Mouse (Mus musculus): ENCODE data around the gene Hoxb5.

The Hoxb5 gene

DNA sequence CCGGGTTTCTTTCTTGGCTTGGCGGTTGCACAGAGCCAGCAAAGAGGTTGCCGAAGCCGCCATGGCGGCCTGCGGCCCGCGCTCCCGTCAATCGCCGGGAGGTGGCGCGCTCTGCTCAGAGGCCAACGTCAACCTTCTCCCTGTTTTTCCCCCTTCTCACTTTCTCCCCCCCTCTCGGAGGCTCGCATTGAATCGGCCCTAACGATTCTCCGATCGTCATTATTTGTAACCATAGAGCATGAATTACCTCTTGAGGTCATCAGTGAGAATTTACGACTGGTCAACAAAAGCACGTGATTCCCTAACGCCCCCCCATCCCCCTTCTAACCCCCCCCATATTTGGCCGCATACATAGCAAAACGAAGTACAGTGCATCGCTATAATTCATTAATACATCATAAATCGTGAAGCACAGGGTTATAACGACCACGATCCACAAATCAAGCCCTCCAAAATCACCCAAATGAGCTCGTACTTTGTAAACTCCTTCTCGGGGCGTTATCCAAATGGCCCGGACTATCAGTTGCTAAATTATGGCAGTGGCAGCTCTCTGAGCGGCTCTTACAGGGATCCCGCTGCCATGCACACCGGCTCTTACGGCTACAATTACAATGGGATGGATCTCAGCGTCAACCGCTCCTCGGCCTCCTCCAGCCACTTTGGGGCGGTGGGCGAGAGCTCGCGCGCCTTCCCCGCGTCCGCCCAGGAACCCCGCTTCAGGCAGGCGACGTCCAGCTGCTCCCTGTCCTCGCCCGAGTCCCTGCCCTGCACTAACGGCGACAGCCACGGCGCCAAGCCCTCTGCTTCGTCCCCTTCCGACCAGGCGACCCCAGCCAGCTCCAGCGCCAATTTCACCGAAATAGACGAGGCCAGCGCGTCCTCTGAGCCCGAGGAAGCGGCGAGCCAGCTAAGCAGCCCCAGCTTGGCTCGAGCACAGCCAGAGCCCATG lies at the start of gene Hoxb5:
TSS of gene Hoxb5 (plus strand) at position 186 of the 949 bp plus-strand sequence.
- no peak for DNase-seq (ENCODE audit: low read depth, low spot score)

- no peak for DNase-seq (ENCODE audit: low read depth, low spot score)
These were observed 48.9 kb upstream of the Hoxb5 start for GRCm38 (mm10) chr11:96254221-96254620.

DNA sequence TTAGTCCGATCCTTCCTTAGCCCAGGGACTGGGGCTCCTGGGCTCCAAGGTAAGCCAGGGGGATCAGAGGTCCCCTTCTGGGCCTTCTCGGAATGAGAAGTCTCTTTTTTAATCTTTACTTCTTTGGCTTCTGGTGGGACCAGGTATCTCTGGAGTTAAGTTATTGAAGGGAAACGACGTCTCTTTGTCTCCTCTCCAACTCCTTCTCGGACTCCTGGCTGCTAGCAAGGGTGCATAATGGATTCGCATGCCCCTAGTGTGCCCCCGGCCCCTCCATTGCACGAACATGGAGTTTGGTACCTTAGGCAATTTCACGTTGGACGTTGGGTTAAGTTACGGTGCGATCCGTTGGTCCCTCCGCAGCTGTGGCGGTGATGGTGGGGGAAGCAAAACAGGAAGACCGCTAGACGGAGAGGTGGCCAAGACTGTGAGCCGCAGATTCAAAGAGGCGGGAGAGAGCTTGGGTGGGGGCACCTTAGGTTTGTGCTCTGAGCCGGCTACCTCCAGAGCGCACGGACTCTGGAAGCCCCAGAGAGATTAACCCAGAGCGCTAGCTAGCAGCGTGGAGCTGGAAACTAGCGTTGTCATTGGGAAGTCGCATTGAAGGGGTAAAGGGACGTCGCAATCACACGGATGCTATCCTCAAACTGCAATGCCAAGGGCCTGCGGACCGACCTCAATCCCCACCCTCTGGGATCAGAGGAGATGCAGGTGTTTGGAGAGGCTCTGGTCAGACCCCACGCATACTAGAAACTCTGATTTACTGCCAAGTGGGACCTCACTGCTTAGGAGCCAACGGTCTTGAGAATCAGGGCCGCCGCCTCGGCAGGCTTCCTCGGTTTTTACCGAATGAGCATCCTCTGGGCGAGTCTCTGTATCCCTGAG lies 47.8 kb upstream of the Hoxb5 start:
- DNase-seq (ENCODE audit: low read depth, low spot score): no peak

DNA sequence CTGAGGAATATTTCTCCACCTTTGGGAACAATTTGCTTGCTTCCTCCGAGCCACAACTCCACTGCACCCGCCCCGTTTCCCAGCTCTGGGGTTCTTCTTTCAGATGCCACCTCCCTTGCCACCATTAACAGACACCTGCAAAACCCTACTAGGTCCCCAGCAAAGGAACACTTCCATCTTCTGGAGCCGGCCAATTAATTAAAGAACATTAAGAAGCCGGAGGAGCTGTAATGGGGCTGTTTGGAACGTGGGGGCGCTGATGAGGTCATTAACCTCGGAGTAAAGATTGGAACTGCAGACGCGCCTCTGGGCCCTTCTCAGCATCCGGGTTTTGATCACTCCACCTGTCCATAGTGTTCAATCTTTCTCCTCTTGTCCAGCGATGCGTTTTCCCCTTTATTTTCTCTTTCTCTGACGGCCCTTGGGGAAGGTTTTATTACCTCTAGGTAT lies 47.1 kb upstream of the Hoxb5 start:
- no peak for DNase-seq (ENCODE audit: low read depth, low spot score)

- no peak for DNase-seq (ENCODE audit: low read depth, low spot score)
These were observed 46.0 kb upstream of the Hoxb5 start for GRCm38 (mm10) chr11:96257141-96257540.

- DNase-seq (ENCODE audit: low read depth, low spot score): no peak
These were observed 44.1 kb upstream of the Hoxb5 start for GRCm38 (mm10) chr11:96259038-96259437.

DNA sequence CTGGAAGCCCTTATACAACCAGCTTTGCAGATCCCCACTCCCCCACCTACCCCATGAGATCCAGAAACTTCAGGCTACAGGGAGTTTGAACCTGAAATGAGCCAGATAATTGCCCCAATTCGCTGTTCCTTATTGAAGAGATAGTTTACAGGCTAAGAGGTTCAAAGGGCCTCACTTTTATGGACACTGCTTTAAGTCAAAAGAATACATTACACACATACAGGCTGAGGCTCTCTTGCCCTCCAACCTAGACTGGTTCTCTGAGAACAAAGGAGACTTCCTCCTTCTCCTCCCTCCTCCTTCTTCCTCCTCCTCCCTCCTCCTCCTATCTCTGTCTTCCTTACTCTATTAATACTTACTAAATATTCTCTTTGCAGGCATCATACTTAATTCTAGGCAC lies 43.6 kb upstream of the Hoxb5 start:
- no peak for DNase-seq (ENCODE audit: low read depth, low spot score)

DNA sequence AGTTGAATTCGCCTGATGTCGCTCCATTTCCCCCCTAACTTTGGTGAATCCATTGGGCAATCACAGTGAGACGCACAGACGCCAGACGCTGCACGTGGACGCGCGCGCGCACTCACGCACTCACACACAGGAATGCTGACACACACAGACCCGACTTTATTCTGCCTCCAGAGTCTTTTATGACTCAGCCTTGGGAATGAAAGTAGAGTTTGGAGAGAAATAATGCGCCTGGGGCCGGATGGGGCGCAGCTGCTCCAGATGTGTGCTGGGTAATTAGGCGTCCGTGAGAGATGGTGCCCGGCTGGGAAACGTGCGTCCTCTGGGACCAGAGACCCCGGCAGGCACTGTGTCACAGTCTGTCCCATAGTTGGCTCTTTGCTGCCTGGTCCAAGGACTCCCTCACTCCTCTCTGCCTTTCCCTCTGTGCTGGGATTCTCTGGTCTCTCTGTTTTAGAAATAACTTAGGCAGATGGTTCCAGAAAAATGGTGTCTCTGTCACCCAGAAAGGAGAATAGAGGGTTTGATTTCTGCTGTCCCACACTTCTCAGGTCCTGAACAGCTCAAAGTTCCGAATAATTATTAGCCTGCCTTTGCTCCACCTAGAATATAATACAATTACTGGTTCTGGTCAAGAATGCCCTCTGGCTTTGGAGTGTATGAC lies 42.7 kb upstream of the Hoxb5 start:
- no peak for DNase-seq (ENCODE audit: low read depth, low spot score)

GRCm38 (mm10) chr11:96261323-96261890 lies 41.7 kb upstream of the Hoxb5 start:
- DNase-seq (ENCODE audit: low read depth, low spot score): no peak

GRCm38 (mm10) chr11:96262262-96262830 lies 40.8 kb upstream of the Hoxb5 start:
- DNase-seq (ENCODE audit: low read depth, low spot score): no peak

DNA sequence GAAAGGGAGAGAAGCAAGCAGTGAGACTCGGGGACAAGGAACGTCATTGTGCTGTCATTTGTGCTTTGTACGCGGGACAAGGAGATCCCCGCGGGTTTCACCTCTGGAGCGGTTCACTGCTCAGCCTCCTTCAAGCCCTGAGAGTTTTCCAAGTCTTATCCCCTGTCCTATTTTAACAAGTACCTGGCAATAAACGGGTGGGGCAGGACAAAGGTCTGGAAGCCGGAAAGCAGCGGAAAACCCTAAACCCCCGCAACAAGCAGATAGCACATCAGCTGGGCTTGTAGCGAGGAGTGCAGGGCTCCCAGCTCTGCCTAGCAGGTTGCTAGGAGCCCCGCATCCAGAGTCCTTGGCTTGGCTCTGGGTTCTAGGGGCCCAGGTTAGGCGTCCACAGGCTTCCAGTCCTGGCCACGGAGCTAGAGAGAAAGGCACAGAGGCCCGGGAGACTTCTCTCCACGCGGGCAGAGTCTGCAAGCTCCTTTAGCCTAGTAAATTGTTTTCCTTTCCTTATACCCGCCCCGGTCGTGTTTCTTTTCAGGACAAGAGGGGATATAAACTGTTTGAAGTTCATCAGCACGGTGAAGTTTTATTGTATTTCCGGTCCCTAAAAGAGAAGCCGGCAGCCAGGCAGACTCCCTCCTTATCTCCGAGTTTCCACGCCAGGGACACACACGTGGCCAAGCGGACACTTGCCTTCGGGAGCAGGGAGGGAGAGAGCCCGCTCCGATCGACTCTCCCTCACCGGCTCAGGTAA lies 39.3 kb upstream of the Hoxb5 start:
- DNase-seq (ENCODE audit: low read depth, low spot score): no peak

DNA sequence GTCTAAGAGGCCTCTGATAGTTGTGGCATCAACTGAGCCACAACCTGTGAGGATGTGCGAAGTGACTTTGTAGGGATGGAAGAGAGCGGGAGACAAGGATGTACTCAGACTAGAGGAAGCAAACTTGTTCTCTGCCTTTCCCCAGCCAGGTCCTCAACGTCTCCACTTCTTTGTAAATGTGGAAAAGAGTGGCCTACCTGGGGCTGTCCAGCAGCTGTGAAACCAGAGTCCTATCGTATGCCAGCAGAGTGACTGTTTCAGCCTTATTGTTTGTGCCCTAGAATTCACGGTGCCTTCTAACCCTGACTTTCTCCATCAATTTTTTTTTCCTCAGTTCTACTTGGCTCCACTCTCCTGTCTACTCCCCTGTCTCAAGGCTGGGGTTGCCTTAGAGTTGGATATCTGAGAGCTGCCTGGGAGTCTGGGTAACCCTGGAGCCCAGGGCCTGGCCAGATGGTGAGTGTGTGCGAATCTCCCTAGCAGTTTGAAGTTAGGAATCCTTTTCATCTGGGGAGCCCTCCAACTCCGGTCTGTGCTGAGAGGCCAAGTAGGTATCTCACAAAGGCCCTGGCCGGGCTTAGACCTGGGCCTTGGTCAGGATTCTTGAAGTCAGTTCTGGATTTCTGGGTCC lies 38.6 kb upstream of the Hoxb5 start:
- DNase-seq (ENCODE audit: low read depth, low spot score): no peak

DNA sequence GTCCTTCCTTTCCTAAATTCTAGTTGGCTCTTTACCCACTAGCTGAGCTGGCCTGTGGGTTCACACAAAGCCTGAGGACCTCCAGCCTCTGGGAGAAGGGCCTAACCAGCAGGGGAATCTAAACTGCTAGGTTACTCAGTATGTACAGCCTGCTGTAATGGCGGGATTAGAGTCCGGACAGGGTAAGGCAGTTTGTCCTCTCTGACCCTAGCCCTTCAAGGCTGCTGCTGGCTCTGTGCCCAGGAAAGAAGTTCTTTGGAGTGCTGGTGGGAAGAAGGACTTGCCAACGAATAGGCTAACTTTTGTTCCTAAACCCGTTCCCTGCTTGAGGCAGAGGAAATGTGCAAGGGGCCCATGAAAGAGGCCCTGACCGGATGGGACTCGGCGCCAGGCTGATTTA lies 37.2 kb upstream of the Hoxb5 start:
- no peak for DNase-seq (ENCODE audit: low read depth, low spot score)

DNA sequence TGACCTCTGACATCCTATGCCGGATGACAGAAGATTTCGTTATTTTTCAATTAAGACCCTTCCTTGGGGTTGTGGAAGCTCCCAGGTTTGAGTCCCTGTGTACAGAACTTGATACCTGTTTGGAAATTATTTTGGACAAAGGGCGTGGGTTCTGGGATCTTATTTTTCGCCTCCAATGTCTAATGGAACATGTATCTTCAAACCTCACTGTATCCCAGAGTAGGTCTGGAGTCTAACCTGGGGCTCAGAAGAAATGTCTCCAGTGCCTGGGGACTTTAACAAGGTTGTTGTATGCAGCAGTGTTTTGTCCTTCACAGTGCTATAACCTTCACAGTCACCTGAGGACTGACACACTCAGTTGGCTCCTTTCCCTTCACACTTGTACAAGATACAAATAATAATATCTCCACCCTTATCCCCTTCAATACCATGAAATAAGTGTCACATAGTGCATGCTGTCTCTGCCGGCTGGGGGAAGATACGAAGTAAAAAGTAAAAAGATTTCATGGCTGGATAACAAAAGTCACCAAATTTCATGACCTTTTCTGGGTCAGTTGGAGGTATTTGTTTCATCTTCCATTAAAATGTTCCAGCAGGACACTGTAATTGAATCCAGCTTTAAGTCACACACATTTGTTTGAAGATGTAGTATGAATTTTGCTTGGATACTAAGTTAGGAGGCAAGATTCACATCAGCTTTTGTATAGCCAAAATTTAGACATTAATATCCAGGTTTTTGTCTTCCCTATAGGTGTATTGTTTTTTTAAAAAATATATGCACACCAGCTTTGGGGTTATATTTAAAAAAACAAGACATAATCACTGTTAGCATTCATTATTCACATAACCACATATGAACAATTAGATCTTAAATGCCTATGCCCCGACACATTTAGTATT lies 35.9 kb upstream of the Hoxb5 start:
- no peak for DNase-seq (ENCODE audit: low read depth, low spot score)

GRCm38 (mm10) chr11:96268031-96268745 lies 34.9 kb upstream of the Hoxb5 start:
- DNase-seq (ENCODE audit: low read depth, low spot score): no peak

- DNase-seq (ENCODE audit: low read depth, low spot score): no peak
These were observed 33.3 kb upstream of the Hoxb5 start for GRCm38 (mm10) chr11:96269869-96270268.

- DNase-seq (ENCODE audit: low read depth, low spot score): no peak
These were observed 32.1 kb upstream of the Hoxb5 start, which contains the start of gene Hoxb9 for GRCm38 (mm10) chr11:96270996-96271540. Gene Hoxb9 (plus strand): TSS chr11:96271457.

- no peak for DNase-seq (ENCODE audit: low read depth, low spot score)
These were observed 31.6 kb upstream of the Hoxb5 start for GRCm38 (mm10) chr11:96271541-96272011.

Measured in brain, embryonic 18.5 days (tissue).